Mouse (Mus musculus): Measurements from ENCODE around the gene Slc25a13.

Gene Slc25a13

GRCm38 (mm10) chr6:6105586-6105985, 111.4 kb downstream of the Slc25a13 start:
- no peak for DNase-seq

DNA sequence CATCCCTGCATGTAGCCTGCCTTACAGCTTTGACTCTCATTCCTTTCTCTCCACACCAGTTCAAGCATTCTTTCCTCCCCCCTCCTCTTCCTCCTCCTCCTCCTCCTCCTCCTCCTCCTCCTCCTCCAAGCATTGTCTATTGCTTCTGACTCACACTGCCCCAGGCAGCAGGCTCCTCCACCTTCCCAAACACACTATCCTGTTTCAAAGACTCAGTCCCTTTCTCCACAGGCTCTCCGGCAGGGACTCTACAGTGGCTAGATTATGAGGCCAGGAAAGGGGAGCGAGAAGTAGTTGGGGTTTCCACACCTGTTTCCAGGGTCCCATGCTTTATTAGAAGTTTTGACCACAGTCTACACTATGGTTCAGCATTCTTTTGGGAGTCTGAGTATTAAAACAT, 113.5 kb downstream of the Slc25a13 start:
- no peak for DNase-seq

DNA sequence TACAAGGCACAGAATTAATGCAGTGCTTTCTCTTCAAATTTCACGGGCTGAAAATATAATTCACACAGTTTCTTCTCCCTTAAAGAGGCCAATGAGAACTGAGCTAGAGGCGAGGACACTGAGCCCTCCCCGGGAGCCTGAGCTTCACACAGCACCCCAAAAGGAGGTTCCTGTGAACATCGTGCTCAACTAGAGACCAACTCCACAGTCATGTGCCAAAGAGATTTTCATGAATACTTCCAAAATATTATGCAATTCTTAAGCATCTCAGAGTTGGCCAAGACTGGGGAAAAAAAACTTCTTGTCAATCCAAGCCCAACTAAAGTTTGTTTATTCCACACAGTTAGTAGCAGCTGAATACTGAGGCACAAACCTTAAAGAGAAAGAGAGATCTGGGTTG, 115.4 kb downstream of the Slc25a13 start:
- DNase-seq = peak; percentile 50

GRCm38 (mm10) chr6:6100892-6101480, 116.0 kb downstream of the Slc25a13 start:
- DNase-seq = peak; percentile 50

DNA sequence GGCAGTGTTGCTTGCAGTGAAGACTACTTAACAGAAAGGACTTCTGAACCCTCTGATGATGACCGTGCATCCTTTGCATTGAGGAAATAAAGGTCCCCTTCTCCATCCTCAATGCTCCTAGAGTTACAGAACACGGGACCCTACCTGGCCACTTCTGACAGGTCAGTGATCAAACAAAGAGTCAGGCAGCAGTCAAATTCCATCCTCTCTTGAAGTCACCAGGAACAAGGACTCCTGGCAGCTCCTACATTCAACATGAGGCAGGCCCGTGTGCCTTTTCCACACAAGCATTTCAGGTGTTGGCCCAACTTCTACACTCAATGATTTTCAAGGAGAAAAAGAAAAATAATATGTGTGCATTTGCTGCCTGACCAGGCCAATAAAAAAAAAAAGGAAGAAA, 123.0 kb downstream of the Slc25a13 start:
- no peak for DNase-seq

DNA sequence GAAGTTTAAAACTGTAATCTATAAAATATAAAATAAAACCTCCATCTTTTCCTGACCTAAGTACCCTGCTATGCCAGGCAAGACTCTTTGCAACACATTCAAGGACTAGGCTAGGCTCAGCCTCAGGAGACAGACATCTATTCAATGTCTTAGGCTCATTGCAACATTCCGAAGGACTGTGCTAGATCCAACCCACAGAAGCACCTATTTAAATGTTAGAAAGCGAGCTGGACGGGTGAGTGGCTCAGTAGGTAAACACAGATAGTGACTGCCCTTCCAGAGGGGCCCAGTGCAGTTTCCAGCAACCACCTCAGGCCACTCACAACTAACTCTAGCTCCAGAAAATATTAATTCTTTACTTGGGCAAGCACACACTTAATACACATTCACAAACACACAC, 123.5 kb downstream of the Slc25a13 start:
- DNase-seq = no peak

- peak; percentile 14 for DNase-seq
Measured at GRCm38 (mm10) chr6:6092497-6092896, 124.5 kb downstream of the Slc25a13 start.

DNA sequence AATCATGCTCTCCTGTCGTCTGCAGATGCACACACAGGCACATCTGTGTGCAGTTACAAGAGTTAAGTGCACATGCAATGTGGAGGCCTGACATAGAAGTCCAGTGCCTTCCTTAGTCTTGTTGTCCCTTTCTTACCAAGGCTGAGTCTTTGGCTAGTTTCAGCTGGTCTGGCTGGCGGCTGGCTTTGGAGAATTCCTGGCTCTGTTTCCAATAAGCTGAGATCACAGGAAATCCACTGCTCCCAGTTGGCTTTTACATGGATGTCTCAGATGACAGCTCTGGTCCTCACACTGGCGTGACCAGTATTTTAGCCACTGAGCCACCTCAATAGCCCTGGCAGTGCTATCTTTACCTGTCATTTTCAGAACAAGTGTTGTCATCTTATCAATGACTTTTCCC, 126.0 kb downstream of the Slc25a13 start:
- peak; percentile 55 for DNase-seq

DNA sequence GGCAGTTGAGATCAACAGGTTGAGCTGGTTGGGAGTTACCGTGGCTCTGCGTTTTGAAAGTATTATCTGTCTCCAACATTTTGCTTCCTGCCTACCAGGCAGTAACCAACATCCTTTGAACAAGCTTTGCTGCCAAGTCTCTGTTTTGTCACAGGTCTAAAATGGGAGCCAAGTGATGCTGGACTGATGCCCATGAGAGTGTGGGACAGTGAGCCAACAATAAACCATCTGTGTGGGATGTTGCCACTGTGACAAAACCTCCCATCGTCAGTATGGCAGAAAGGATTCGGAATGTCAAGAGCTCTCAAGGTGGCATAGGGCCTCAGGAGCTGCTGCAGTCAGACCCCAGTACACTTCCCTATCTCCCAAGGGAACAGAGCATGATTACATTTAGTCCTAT, 128.8 kb downstream of the Slc25a13 start:
- DNase-seq = peak; percentile 66

- DNase-seq = no peak
Measured at GRCm38 (mm10) chr6:6080484-6080883, 136.5 kb downstream of the Slc25a13 start.

DNA sequence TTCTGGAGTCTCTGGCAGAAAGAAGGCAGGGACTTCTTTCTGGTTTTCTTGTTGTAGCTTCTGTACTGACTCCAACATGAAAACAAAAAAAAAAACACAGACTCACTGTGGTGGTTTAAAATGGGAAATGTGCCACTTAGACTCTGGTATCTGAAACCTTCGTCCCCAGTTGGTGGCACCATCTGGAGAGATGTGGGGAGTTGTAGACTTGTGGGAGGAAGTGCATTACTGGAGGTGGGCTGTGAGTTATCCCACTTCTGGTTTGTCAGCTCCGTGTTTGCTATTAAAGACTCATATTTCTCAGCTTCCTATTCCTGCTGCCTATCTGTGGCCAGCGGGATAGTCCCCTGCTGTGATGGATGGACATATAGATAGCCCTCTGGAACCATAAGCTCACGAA, 139.7 kb downstream of the Slc25a13 start:
- DNase-seq = no peak

- DNase-seq = no peak
Measured at GRCm38 (mm10) chr6:6075940-6076447, 141.0 kb downstream of the Slc25a13 start.

GRCm38 (mm10) chr6:6071038-6071437, 145.9 kb downstream of the Slc25a13 start:
- no peak for DNase-seq

GRCm38 (mm10) chr6:6070015-6070414, 147.0 kb downstream of the Slc25a13 start:
- no peak for DNase-seq

- DNase-seq = no peak
Measured at GRCm38 (mm10) chr6:6067201-6067600, 149.8 kb downstream of the Slc25a13 start.

DNA sequence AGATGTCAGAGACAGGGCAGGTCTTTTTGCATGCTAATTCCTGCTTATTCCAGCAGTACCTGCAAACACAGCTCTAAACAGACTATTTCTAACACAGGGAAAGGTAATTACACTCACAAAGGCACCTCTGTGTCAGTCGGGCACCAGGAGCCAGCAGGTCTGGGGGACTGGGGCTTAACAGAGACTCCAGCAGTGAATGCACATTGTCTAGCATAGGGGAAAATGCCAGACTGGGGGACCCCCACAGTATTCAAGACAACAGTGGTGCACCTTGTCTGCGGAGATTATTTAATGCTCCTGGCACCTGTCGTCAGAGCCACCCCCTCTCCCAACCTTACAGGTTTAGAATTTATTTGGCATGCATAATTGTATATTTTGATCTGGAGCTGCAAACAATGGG, 158.4 kb downstream of the Slc25a13 start:
- no peak for DNase-seq

GRCm38 (mm10) chr6:6053946-6054345, 163.0 kb downstream of the Slc25a13 start:
- no peak for DNase-seq

GRCm38 (mm10) chr6:6052696-6053095, 164.3 kb downstream of the Slc25a13 start:
- DNase-seq = no peak

GRCm38 (mm10) chr6:6046729-6047424, 170.1 kb downstream of the Slc25a13 start:
- no peak for DNase-seq

DNA sequence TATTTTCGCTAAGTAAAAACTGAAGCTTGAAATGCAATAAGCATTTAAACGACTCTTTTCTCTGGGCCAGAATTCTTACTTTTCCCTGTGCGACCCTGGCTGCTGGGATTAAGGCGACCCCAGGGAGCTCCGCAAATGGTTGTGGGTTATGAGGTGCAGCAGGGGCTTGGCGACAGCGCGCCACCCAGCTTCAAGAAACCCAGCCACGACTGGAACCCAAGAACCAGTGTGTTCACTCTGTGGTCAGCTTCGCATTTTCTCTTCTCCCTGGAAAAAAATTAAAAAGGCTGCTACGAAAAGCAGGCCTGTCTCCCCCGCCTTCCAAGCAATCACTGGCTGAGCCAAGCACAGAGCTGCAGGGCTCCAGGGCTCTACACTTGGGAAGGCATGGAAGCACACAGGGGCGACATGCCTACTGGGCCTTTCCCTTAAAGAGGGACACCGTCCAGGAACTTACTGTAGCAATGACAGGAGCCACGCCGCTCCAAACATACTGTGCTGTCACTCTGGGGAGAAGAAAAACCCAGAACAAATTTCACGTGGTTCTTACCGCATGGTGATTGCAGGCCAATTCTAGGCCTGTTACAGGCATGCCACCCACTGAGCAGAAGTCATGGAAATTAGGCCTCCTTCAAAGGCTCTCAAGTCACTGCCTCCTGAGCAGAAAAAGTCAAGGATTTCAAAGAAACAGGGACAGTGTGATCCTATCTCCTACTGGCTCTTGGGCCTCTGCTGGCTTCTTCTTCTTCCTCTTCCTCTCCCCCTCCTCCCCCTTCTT, 178.0 kb downstream of the Slc25a13 start:
- no peak for DNase-seq

GRCm38 (mm10) chr6:6027664-6028063, 189.3 kb downstream of the Slc25a13 start:
- no peak for DNase-seq

- no peak for DNase-seq
Measured at GRCm38 (mm10) chr6:6023976-6024375, 193.0 kb downstream of the Slc25a13 start.

GRCm38 (mm10) chr6:6016931-6017330, 200.0 kb downstream of the Slc25a13 start:
- no peak for DNase-seq

GRCm38 (mm10) chr6:6015616-6016015, 201.4 kb downstream of the Slc25a13 start:
- DNase-seq = no peak
